Mouse (Mus musculus): ENCODE measurements around the gene Sigirr. TPM values are rescaled to one million over a fixed set of nuclear protein-coding genes. Genes with fewer than 3 reads are reported as not detected.

Gene Sigirr
- total RNA-seq, 2 experiments from 2014 or later = 2.5 to 2.6 TPM

GRCm38 (mm10) chr7:141117636-141118035, 17.3 kb upstream of the Sigirr start, which contains the start of gene Ano9:
Gene Ano9, minus strand, starts transcription at chr7:141117806.
- intact Hi-C loops (cut with DNase I) = no loop called here
- DNase-seq (ENCODE audit: low spot score in 2 of 2) = no peak

GRCm38 (mm10) chr7:141115874-141116273, 15.5 kb upstream of the Sigirr start:
- intact Hi-C loops (cut with DNase I) = no loop called here

GRCm38 (mm10) chr7:141103161-141103560, 2.8 kb upstream of the Sigirr start:
- intact Hi-C loops (cut with DNase I) = no loop called here
- DNase-seq (ENCODE audit: low spot score in 2 of 2) = no peak

More at GRCm38 (mm10) chr7:141115874-141116273, 15.5 kb upstream of the Sigirr start:
- no peak for DNase-seq (ENCODE audit: low spot score in 2 of 2)

GRCm38 (mm10) chr7:141097177-141097576, 3.2 kb downstream of the Sigirr start:
- DNase-seq (ENCODE audit: low spot score in 2 of 2) = no peak
- intact Hi-C loops (cut with DNase I) = loop anchor here (10.0 kb wide), 1 partner anchor 268 kb away; no protein-coding TSS in a partner anchor

- intact Hi-C loops (cut with DNase I) = loop anchor here (10.0 kb wide), 1 partner anchor 268 kb away; no protein-coding TSS in a partner anchor
- DNase-seq (ENCODE audit: low spot score in 2 of 2) = no peak
These were observed 3.7 kb downstream of the Sigirr start for GRCm38 (mm10) chr7:141096649-141097056.

GRCm38 (mm10) chr7:141096021-141096420, 4.4 kb downstream of the Sigirr start:
- intact Hi-C loops (cut with DNase I) = loop anchor here (10.0 kb wide), 1 partner anchor 269 kb away; no protein-coding TSS in a partner anchor

GRCm38 (mm10) chr7:141094487-141095205, 5.7 kb downstream of the Sigirr start:
- DNase-seq (ENCODE audit: low spot score in 2 of 2) = no peak
- intact Hi-C loops (cut with DNase I) = loop anchor here (10.0 kb wide), 1 partner anchor 270 kb away; no protein-coding TSS in a partner anchor

More at GRCm38 (mm10) chr7:141096021-141096420, 4.4 kb downstream of the Sigirr start:
- DNase-seq (ENCODE audit: low spot score in 2 of 2) = no peak

- intact Hi-C loops (cut with DNase I) = loop anchor here (10.0 kb wide), 1 partner anchor 271 kb away; no protein-coding TSS in a partner anchor
- DNase-seq (ENCODE audit: low spot score in 2 of 2) = no peak
These were observed 6.4 kb downstream of the Sigirr start for GRCm38 (mm10) chr7:141093950-141094349.

- intact Hi-C loops (cut with DNase I) = loop anchor here (10.0 kb wide), 1 partner anchor 273 kb away; no protein-coding TSS in a partner anchor
- peak in 1 of 2 experiments; percentile 53 for DNase-seq (ENCODE audit: low spot score in 2 of 2)
These were observed 8.2 kb downstream of the Sigirr start for GRCm38 (mm10) chr7:141092051-141092735.

GRCm38 (mm10) chr7:141090228-141090627, 10.1 kb downstream of the Sigirr start:
- intact Hi-C loops (cut with DNase I) = loop anchor here (10.0 kb wide), 1 partner anchor 275 kb away; no protein-coding TSS in a partner anchor
- DNase-seq (ENCODE audit: low spot score in 2 of 2) = no peak

GRCm38 (mm10) chr7:141088473-141088872, 11.9 kb downstream of the Sigirr start:
- no peak for DNase-seq (ENCODE audit: low spot score in 2 of 2)
- intact Hi-C loops (cut with DNase I) = no loop called here

- intact Hi-C loops (cut with DNase I) = no loop called here
These were observed 12.5 kb downstream of the Sigirr start for GRCm38 (mm10) chr7:141087894-141088293.

GRCm38 (mm10) chr7:141079481-141080449, 20.6 kb downstream of the Sigirr start:
- intact Hi-C loops (cut with DNase I) = no loop called here
- no peak for DNase-seq (ENCODE audit: low spot score in 2 of 2)

More at GRCm38 (mm10) chr7:141087894-141088293, 12.5 kb downstream of the Sigirr start:
- no peak for DNase-seq (ENCODE audit: low spot score in 2 of 2)

- intact Hi-C loops (cut with DNase I) = no loop called here
- no peak for DNase-seq (ENCODE audit: low spot score in 2 of 2)
These were observed 21.5 kb downstream of the Sigirr start for GRCm38 (mm10) chr7:141078876-141079275.

- DNase-seq (ENCODE audit: low spot score in 2 of 2) = no peak
- intact Hi-C loops (cut with DNase I) = no loop called here
These were observed 22.5 kb downstream of the Sigirr start, which contains the start of gene Pkp3 for GRCm38 (mm10) chr7:141077841-141078240. Gene Pkp3, plus strand, starts transcription at chr7:141078218.

- DNase-seq (ENCODE audit: low spot score in 2 of 2) = peak in 1 of 2 experiments; percentile 74
- intact Hi-C loops (cut with DNase I) = loop anchor here (5.0 kb wide), 1 partner anchor 99 kb away; the partner anchor contains the start of gene Rnh1
These were observed 26.6 kb downstream of the Sigirr start for GRCm38 (mm10) chr7:141073782-141074181.

GRCm38 (mm10) chr7:141072017-141072745, 28.2 kb downstream of the Sigirr start:
- intact Hi-C loops (cut with DNase I) = loop anchor here (5.0 kb wide), 1 partner anchor 100 kb away; the partner anchor contains the start of gene Rnh1
- peak in 1 of 2 experiments; percentile 44 for DNase-seq (ENCODE audit: low spot score in 2 of 2)
